Mouse (Mus musculus) heart, adult 2 months (tissue): ENCODE measurements around the gene Lrch3.

ENCODE experiments used
- CTCF ChIP-seq: fragments of 200-600 bp; IDR thresholded peaks from 2 replicates; pipeline ENCODE4 v1.8.1; 2022; ENCODE audit warnings: antibody characterized with exemption, mild to moderate bottlenecking, moderate library complexity
- POLR2A ChIP-seq: fragments of 200-500 bp; IDR thresholded peaks from 2 replicates; pipeline ENCODE4 v1.6.1; 2011; ENCODE audit warnings: mild to moderate bottlenecking, low read depth, low read length, control low read depth; ENCODE audit not compliant: insufficient read depth

DNA sequence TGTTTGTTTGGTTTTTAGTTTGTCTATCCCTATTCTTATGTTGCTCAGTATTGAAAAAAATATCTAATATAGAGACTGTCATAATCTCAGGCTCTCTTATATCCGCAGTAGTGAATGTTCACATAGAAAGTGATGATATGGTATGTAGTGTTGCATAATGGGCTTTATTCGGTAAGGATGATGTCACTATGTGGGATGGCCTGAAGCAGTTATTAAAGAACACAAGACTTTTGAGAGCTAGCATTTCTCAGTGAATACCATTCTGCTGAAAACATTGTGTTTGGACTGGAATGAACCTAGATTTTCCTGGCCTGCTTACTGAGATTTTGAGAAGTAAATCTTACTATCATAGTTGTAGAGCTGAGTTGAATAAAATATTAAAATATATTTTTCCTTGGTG, 23.5 kb downstream of the Lrch3 start:
- TF ChIP-seq CTCF (no peak), POLR2A (no peak)
